Mouse (Mus musculus) kidney, adult 18-20 months (tissue): ENCODE data around the gene Vmn1r6.
"Not testable (repeated sequence)": the region's sequence is repeated elsewhere in the genome, so short reads cannot be mapped to it uniquely, and the experiment has no call there.

ENCODE experiments used
- DNase-seq: peaks from one replicate; pipeline ENCODE4 v3.0.0; 2021

The Vmn1r6 gene

GRCm38 (mm10) chr6:56996943-56997342, at the start of gene Vmn1r6:
TSS of gene Vmn1r6 (plus strand) at chr6:56997243.
- DNase-seq: no peak

- peak; percentile 64 for DNase-seq
Measured at GRCm38 (mm10) chr6:56956436-56956835, 40.6 kb upstream of the Vmn1r6 start.

GRCm38 (mm10) chr6:56969973-56970372, 27.1 kb upstream of the Vmn1r6 start, which contains the start of gene Vmn1r5:
TSS of gene Vmn1r5 (plus strand) at chr6:56970273.
- no peak for DNase-seq

GRCm38 (mm10) chr6:57025224-57025623, 28.2 kb downstream of the Vmn1r6 start, which contains the start of gene Vmn1r7:
TSS of gene Vmn1r7 (minus strand) at chr6:57025324.
- not testable (repeated sequence) for DNase-seq

- DNase-seq: no peak
Measured at GRCm38 (mm10) chr6:57031984-57032383, 34.9 kb downstream of the Vmn1r6 start, which contains the start of gene Vmn1r8. TSS of gene Vmn1r8 (plus strand) at chr6:57032284.

GRCm38 (mm10) chr6:57034674-57035073, 37.6 kb downstream of the Vmn1r6 start:
- DNase-seq: no peak
